Mouse (Mus musculus): Measurements from ENCODE around the gene Vwf. TPM values are rescaled to one million over a fixed set of nuclear protein-coding genes. Genes with fewer than 3 reads are reported as not detected.

The Vwf gene
- polyA plus RNA-seq, 1 experiment: 3.2 TPM

- Histone ChIP-seq H3K4me3 (ENCODE audit: low read depth, low read length) (no peak overlapping the region), H3K9me3 (replicated peaks; ENCODE audit: control insufficient read depth, insufficient read depth, low read length, poor library complexity, severe bottlenecking) (no peaks in the 10 kb centered on the region; the same call in 1 of the 2 replicates), H3K27ac (ENCODE audit: insufficient read depth, low read length) (no peak overlapping the region), H3K9ac (ENCODE audit: low read depth, poor library complexity, severe bottlenecking) (no peak overlapping the region), H3K4me1 (ENCODE audit: control insufficient read depth, insufficient read depth, low read length) (no peaks in the 10 kb centered on the region), H3K27me3 (ENCODE audit: control insufficient read depth, insufficient read depth, low read length, poor library complexity, severe bottlenecking) (no peaks in the 10 kb centered on the region), H3K36me3 (ENCODE audit: control insufficient read depth, insufficient read depth, low read length, poor library complexity, severe bottlenecking) (no peaks in the 10 kb centered on the region)
- TF ChIP-seq CTCF (IDR thresholded peaks at IDR 0.05; ENCODE audit: low read depth, low read length): peak; percentile 16
- TF ChIP-seq POLR2A (IDR thresholded peaks at IDR 0.05; ENCODE audit: insufficient read depth, low read length): no peak
- no peak for TF ChIP-seq EP300 (IDR thresholded peaks at IDR 0.05; ENCODE audit: insufficient read depth, low read depth, low read length)
Measured at GRCm38 (mm10) chr6:125726408-125726807, 179.8 kb downstream of the Vwf start.

- Histone ChIP-seq H3K4me1 (ENCODE audit: control insufficient read depth, insufficient read depth, low read length) (no peaks in the 10 kb centered on the region), H3K4me3 (ENCODE audit: low read depth, low read length) (no peak overlapping the region), H3K9me3 (replicated peaks; ENCODE audit: control insufficient read depth, insufficient read depth, low read length, poor library complexity, severe bottlenecking) (no peaks in the 10 kb centered on the region; the same call in 1 of the 2 replicates), H3K27ac (ENCODE audit: insufficient read depth, low read length) (no peak overlapping the region), H3K9ac (ENCODE audit: low read depth, poor library complexity, severe bottlenecking) (no peak overlapping the region), H3K36me3 (ENCODE audit: control insufficient read depth, insufficient read depth, low read length, poor library complexity, severe bottlenecking) (no peaks in the 10 kb centered on the region), H3K27me3 (ENCODE audit: control insufficient read depth, insufficient read depth, low read length, poor library complexity, severe bottlenecking) (no peaks in the 10 kb centered on the region)
- TF ChIP-seq EP300 (IDR thresholded peaks at IDR 0.05; ENCODE audit: insufficient read depth, low read depth, low read length) (no peak), POLR2A (IDR thresholded peaks at IDR 0.05; ENCODE audit: insufficient read depth, low read length) (no peak), CTCF (IDR thresholded peaks at IDR 0.05; ENCODE audit: low read depth, low read length) (no peak)
Measured at GRCm38 (mm10) chr6:125727484-125727911, 180.9 kb downstream of the Vwf start.

- TF ChIP-seq POLR2A (IDR thresholded peaks at IDR 0.05; ENCODE audit: insufficient read depth, low read length) (no peak), EP300 (IDR thresholded peaks at IDR 0.05; ENCODE audit: insufficient read depth, low read depth, low read length) (no peak), CTCF (IDR thresholded peaks at IDR 0.05; ENCODE audit: low read depth, low read length) (no peak)
- H3K27me3 ChIP-seq (ENCODE audit: control insufficient read depth, insufficient read depth, low read length, poor library complexity, severe bottlenecking): no peaks in the 10 kb centered on the region
- no peaks in the 10 kb centered on the region for H3K36me3 ChIP-seq (ENCODE audit: control insufficient read depth, insufficient read depth, low read length, poor library complexity, severe bottlenecking)
- H3K4me3 ChIP-seq (ENCODE audit: low read depth, low read length): no peak overlapping the region
- no peaks in the 10 kb centered on the region; the same call in 1 of the 2 replicates for H3K9me3 ChIP-seq (replicated peaks; ENCODE audit: control insufficient read depth, insufficient read depth, low read length, poor library complexity, severe bottlenecking)
- H3K4me1 ChIP-seq (ENCODE audit: control insufficient read depth, insufficient read depth, low read length): no peaks in the 10 kb centered on the region
- no peak overlapping the region for H3K27ac ChIP-seq (ENCODE audit: insufficient read depth, low read length)
- no peak overlapping the region for H3K9ac ChIP-seq (ENCODE audit: low read depth, poor library complexity, severe bottlenecking)
Measured at GRCm38 (mm10) chr6:125729471-125729870, 182.9 kb downstream of the Vwf start.

GRCm38 (mm10) chr6:125729986-125730535 lies 183.5 kb downstream of the Vwf start:
- H3K27ac ChIP-seq (ENCODE audit: insufficient read depth, low read length): no peak overlapping the region
- no peak for TF ChIP-seq CTCF (IDR thresholded peaks at IDR 0.05; ENCODE audit: low read depth, low read length)

More at GRCm38 (mm10) chr6:125729986-125730535, 183.5 kb downstream of the Vwf start:
- Histone ChIP-seq H3K9ac (ENCODE audit: low read depth, poor library complexity, severe bottlenecking) (no peak overlapping the region), H3K9me3 (replicated peaks; ENCODE audit: control insufficient read depth, insufficient read depth, low read length, poor library complexity, severe bottlenecking) (no peaks in the 10 kb centered on the region; the same call in 1 of the 2 replicates), H3K27me3 (ENCODE audit: control insufficient read depth, insufficient read depth, low read length, poor library complexity, severe bottlenecking) (no peaks in the 10 kb centered on the region), H3K4me3 (ENCODE audit: low read depth, low read length) (no peak overlapping the region), H3K36me3 (ENCODE audit: control insufficient read depth, insufficient read depth, low read length, poor library complexity, severe bottlenecking) (no peaks in the 10 kb centered on the region), H3K4me1 (ENCODE audit: control insufficient read depth, insufficient read depth, low read length) (no peaks in the 10 kb centered on the region)

Other genes starting within 250 kb of the Vwf start
- gene Ltbr, start 232.9 kb upstream of the Vwf start, polyA plus RNA-seq (2011; ENCODE audit: insufficient read depth, insufficient read length, low read depth, missing spikeins): 8.0 and 9.5 TPM in 2 replicates
- 2.0 and 2.3 TPM in 2 replicates for gene Scnn1a, start 226.1 kb upstream of the Vwf start, polyA plus RNA-seq (2011; ENCODE audit: insufficient read depth, insufficient read length, low read depth, missing spikeins)
- 13.1 and 19.8 TPM in 2 replicates for gene Tnfrsf1a, start 197.4 kb upstream of the Vwf start, polyA plus RNA-seq (2011; ENCODE audit: insufficient read depth, insufficient read length, low read depth, missing spikeins)
- gene Plekhg6, start 166.0 kb upstream of the Vwf start, polyA plus RNA-seq (2011; ENCODE audit: insufficient read depth, insufficient read length, low read depth, missing spikeins): 2.3 and 2.5 TPM in 2 replicates
- 417 and 439 TPM in 2 replicates for gene Cd9, start 52.0 kb upstream of the Vwf start, polyA plus RNA-seq (2011; ENCODE audit: insufficient read depth, insufficient read length, low read depth, missing spikeins)
- not detected in 2 replicates for gene Ano2, start 143.6 kb downstream of the Vwf start, polyA plus RNA-seq (2011; ENCODE audit: insufficient read depth, insufficient read length, low read depth, missing spikeins)

Measured in ES-Bruce4 (cell line).